Mouse (Mus musculus) central nervous system, embryonic 11.5 days (tissue): ENCODE data around the gene Slc8a1. TPM values are rescaled to one million over a fixed set of nuclear protein-coding genes. Genes with fewer than 3 reads are reported as not detected.

Experiments used
- polyA plus RNA-seq: library from polyadenylated mRNA; depleted of rRNA; stranded (reverse); fragments of >200 nt; gene quantifications from 2 replicates; pipeline ENCODE4 v1.2.3, GENCODE M21; 2012; rRNA removed

The Slc8a1 gene
- polyA plus RNA-seq: 8.0 and 9.9 TPM in 2 replicates

GRCm38 (mm10) chr17:81738311-81738755 is at the start of gene Slc8a1:
Gene Slc8a1, minus strand, starts transcription at chr17:81738377.

GRCm38 (mm10) chr17:81441463-81441862 is 296.7 kb downstream of the Slc8a1 start, which contains the start of gene Gm11096:
Gene Gm11096, plus strand, starts transcription at chr17:81441763.

